Mouse (Mus musculus): ENCODE measurements around the gene Prr13. TPM values are rescaled to one million over a fixed set of nuclear protein-coding genes. Genes with fewer than 3 reads are reported as not detected.

The Prr13 gene
- total and polyA plus RNA-seq, 3 experiments: 17.3 to 73.3 TPM; not detected in 1

DNA sequence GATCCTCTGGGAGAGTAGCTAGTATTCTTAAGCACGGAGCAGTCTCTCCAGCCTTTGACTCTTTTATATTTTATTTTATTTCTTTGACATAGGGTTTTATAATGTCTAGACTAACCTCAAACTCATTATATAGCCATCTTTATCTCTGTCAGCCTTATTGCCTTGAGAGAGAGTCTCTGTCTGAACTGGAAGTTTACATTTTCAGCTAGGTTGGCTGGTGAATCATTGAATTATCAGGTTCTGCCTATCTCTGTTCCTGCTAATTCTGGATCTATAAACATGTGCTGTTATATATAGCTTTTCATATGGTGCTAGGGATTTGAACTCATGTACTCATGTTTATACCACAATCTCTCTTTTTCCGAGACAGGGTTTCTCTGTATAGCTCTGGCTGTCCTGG, 41.3 kb upstream of the Prr13 start:
- peaks cover 3 to 5% of the 10 kb centered on the region in 2 experiments; a peak in 3 of 4 replicates for H3K4me1 ChIP-seq (ENCODE audit: control insufficient read depth in 1 of 2, insufficient read depth in 2 of 2, low read length in 2 of 2)
- H3K36me3 ChIP-seq (ENCODE audit: control insufficient read depth in 1 of 2, insufficient read depth in 2 of 2, low read length in 2 of 2): peaks cover 13 to 25% of the 10 kb centered on the region in 2 experiments
- peak; percentile 58; the same call in 1 of the 2 replicates for TF ChIP-seq GATA1 (IDR thresholded peaks at IDR 0.05; ENCODE audit: low read depth, low read length)
- TF ChIP-seq USF1 (IDR thresholded peaks at IDR 0.05; ENCODE audit: low read depth, low read length): no peak
- no peak for TF ChIP-seq POLR2AphosphoS5 (IDR thresholded peaks at IDR 0.05; ENCODE audit: borderline replicate concordance, low read depth, low read length)
- peak; percentile 51 for TF ChIP-seq TAL1 (IDR thresholded peaks at IDR 0.05; ENCODE audit: low read length)
- no peak for TF ChIP-seq ZKSCAN1 (IDR thresholded peaks at IDR 0.05; ENCODE audit: low read depth, low read length)
- TF ChIP-seq RCOR1 (IDR thresholded peaks at IDR 0.05; ENCODE audit: low read depth, low read length): no peak
- H3K79me2 ChIP-seq (ENCODE audit: control insufficient read depth, insufficient read depth, low read length, poor library complexity): peaks cover 30% of the 10 kb centered on the region
- no peak overlapping the region for H3K27ac ChIP-seq (ENCODE audit: control insufficient read depth, low read depth, low read length)
- no peak overlapping the region for H3K9ac ChIP-seq (ENCODE audit: control insufficient read depth, low read depth, low read length, poor library complexity, severe bottlenecking)
- H3K9me3 ChIP-seq (replicated peaks; ENCODE audit: insufficient read depth, low read length): no peaks in the 10 kb centered on the region
- H3K27me3 ChIP-seq (ENCODE audit: control insufficient read depth in 1 of 2, insufficient read depth in 2 of 2, low read length in 2 of 2): no peaks in the 10 kb centered on the region
- no peak for DNase-seq (ENCODE audit: low read depth, low spot score)
- H3K4me3 ChIP-seq (ENCODE audit: control insufficient read depth in 1 of 2, insufficient read depth in 1 of 2, low read depth in 2 of 2, low read length in 2 of 2): no peak overlapping the region

DNA sequence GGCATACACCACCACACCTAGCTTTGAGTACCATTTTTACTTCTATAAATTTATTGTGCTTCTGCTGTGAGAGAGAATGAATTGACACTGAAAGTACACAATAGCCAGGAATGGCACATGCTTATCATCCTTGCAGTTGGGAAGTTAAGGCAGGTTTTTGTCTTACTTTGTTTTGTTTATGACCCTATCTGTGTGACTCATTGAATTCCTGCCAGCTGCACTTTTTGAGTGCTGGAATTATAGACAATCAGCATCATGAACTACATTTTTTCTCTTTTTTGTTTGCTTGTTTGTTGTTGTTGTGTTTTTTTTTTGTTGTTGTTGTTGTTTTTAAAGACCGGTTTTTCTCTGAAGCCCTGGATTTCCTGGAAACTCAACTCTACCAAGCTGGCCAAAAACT, 37.8 kb upstream of the Prr13 start:
- TF ChIP-seq EP300 (IDR thresholded peaks at IDR 0.05; ENCODE audit: low read depth in 1 of 2, low read length in 2 of 2) (peak in 1 of 2 experiments; percentile 48; a peak in 1 of 4 replicates), USF1 (IDR thresholded peaks at IDR 0.05; ENCODE audit: low read depth, low read length) (no peak), SIN3A (IDR thresholded peaks at IDR 0.05; ENCODE audit: low read length) (peak; percentile 37; the same call in 1 of the 2 replicates), GATA1 (IDR thresholded peaks at IDR 0.05; ENCODE audit: low read depth, low read length) (peak; percentile 49)
- DNase-seq (ENCODE audit: low read depth, low spot score): peak; percentile 52
- H3K27ac ChIP-seq (ENCODE audit: control insufficient read depth, low read depth, low read length): peak overlapping the region; percentile 16; the same call in 1 of the 2 replicates
- no peak overlapping the region for H3K4me3 ChIP-seq (ENCODE audit: control insufficient read depth in 1 of 2, insufficient read depth in 1 of 2, low read depth in 2 of 2, low read length in 2 of 2)
- peaks cover 6 to 20% of the 10 kb centered on the region in 2 experiments for H3K36me3 ChIP-seq (ENCODE audit: control insufficient read depth in 1 of 2, insufficient read depth in 2 of 2, low read length in 2 of 2)
- peaks cover 3 to 5% of the 10 kb centered on the region in 2 experiments; a peak in 3 of 4 replicates for H3K4me1 ChIP-seq (ENCODE audit: control insufficient read depth in 1 of 2, insufficient read depth in 2 of 2, low read length in 2 of 2)
- H3K9me3 ChIP-seq (replicated peaks; ENCODE audit: insufficient read depth, low read length): no peaks in the 10 kb centered on the region
- 0 out of 2 replicates have a peak overlapping the region, but pooled peaks have one; percentile 8 for H3K9ac ChIP-seq (ENCODE audit: control insufficient read depth, low read depth, low read length, poor library complexity, severe bottlenecking)
- peaks cover 15% of the 10 kb centered on the region for H3K79me2 ChIP-seq (ENCODE audit: control insufficient read depth, insufficient read depth, low read length, poor library complexity)
- H3K27me3 ChIP-seq (ENCODE audit: control insufficient read depth in 1 of 2, insufficient read depth in 2 of 2, low read length in 2 of 2): no peaks in the 10 kb centered on the region

DNA sequence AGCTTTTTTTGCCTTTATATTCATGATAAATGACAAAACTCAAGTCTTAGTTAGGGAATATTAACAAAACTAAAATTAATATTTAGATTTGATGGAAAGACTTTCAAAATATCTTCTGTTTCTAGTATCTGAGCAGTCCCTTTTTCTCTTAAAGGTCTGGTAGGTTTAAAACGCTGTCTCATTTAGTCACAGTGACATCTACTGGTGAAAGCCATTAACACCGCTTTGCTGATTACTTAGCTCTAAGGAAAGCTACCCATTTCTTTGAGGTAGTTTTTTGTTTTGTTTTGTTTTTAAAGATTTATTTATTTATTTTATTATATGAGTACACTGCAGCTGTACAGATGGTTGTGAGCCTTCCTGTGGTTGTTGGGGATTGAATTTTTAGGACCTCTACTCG, 37.4 kb upstream of the Prr13 start:
- DNase-seq (ENCODE audit: low read depth, low spot score): peak; percentile 91
- TF ChIP-seq SIN3A (IDR thresholded peaks at IDR 0.05; ENCODE audit: low read length) (peak; percentile 54; the same call in 1 of the 2 replicates), KAT2A (conservative IDR thresholded peaks at IDR 0.05; ENCODE audit: low read depth, low read length) (no peak), CTCF (IDR thresholded peaks at IDR 0.05 in 2 of 3, conservative IDR thresholded peaks at IDR 0.05 in 1 of 3; ENCODE audit: control insufficient read depth in 1 of 3, insufficient read depth in 1 of 3, low read depth in 2 of 3, low read length in 3 of 3, poor library complexity in 1 of 3, severe bottlenecking in 1 of 3) (peak; percentile 16 to 90 (median 65); a peak in 4 of 6 replicates), JUND (IDR thresholded peaks at IDR 0.05; ENCODE audit: low read depth, low read length) (peak; percentile 39; the same call in 1 of the 2 replicates), SMC3 (IDR thresholded peaks at IDR 0.05; ENCODE audit: low read depth, low read length) (peak; percentile 74), ZC3H11A (IDR thresholded peaks at IDR 0.05; ENCODE audit: low read depth, low read length) (peak; percentile 71), ZNF384 (IDR thresholded peaks at IDR 0.05; ENCODE audit: low read depth, low read length) (peak; percentile 64), POLR2A (IDR thresholded peaks at IDR 0.05; ENCODE audit: control insufficient read depth in 1 of 2, insufficient read depth in 1 of 2, low read depth in 1 of 2, low read length in 2 of 2, poor library complexity in 1 of 2) (no peak), RAD21 (IDR thresholded peaks at IDR 0.05; ENCODE audit: low read depth, low read length) (peak; percentile 79), MEF2A (IDR thresholded peaks at IDR 0.05; ENCODE audit: extremely low read depth, insufficient replicate concordance, low read depth, low read length, poor library complexity, severe bottlenecking) (no peak)
- no peak overlapping the region for H3K27ac ChIP-seq (ENCODE audit: control insufficient read depth, low read depth, low read length)
- H3K4me3 ChIP-seq (ENCODE audit: control insufficient read depth in 1 of 2, insufficient read depth in 1 of 2, low read depth in 2 of 2, low read length in 2 of 2): no peak overlapping the region
- no peaks in the 10 kb centered on the region for H3K9me3 ChIP-seq (replicated peaks; ENCODE audit: insufficient read depth, low read length)
- H3K36me3 ChIP-seq (ENCODE audit: control insufficient read depth in 1 of 2, insufficient read depth in 2 of 2, low read length in 2 of 2): peaks cover 6 to 20% of the 10 kb centered on the region in 2 experiments
- H3K27me3 ChIP-seq (ENCODE audit: control insufficient read depth in 1 of 2, insufficient read depth in 2 of 2, low read length in 2 of 2): no peaks in the 10 kb centered on the region
- no peak overlapping the region for H3K9ac ChIP-seq (ENCODE audit: control insufficient read depth, low read depth, low read length, poor library complexity, severe bottlenecking)
- peaks cover 15% of the 10 kb centered on the region for H3K79me2 ChIP-seq (ENCODE audit: control insufficient read depth, insufficient read depth, low read length, poor library complexity)
- peaks cover 3 to 5% of the 10 kb centered on the region in 2 experiments; a peak in 3 of 4 replicates for H3K4me1 ChIP-seq (ENCODE audit: control insufficient read depth in 1 of 2, insufficient read depth in 2 of 2, low read length in 2 of 2)

Data from MEL (cell line).